Mouse (Mus musculus) heart, adult 2 months (tissue): Measurements from ENCODE around the gene Eif2b4.

Source experiments
- CTCF ChIP-seq: fragments of 200-600 bp; IDR thresholded peaks from 2 replicates; pipeline ENCODE4 v1.8.1; 2022; ENCODE audit warnings: antibody characterized with exemption, mild to moderate bottlenecking, moderate library complexity
- EP300 ChIP-seq: fragments of 200-500 bp; IDR thresholded peaks from 2 replicates; pipeline ENCODE4 v1.6.1; 2011; ENCODE audit warnings: low read depth, low read length, control low read depth; ENCODE audit not compliant: insufficient read depth
- POLR2A ChIP-seq: fragments of 200-500 bp; IDR thresholded peaks from 2 replicates; pipeline ENCODE4 v1.6.1; 2011; ENCODE audit warnings: mild to moderate bottlenecking, low read depth, low read length, control low read depth; ENCODE audit not compliant: insufficient read depth

- TF ChIP-seq CTCF: no peak
- TF ChIP-seq POLR2A: no peak
- no peak for TF ChIP-seq EP300
Measured at GRCm38 (mm10) chr5:31196207-31196606, 3.0 kb upstream of the Eif2b4 start.
